Mouse (Mus musculus): ENCODE data around the gene Uqcrc2. TPM values are rescaled to one million over a fixed set of nuclear protein-coding genes. Genes with fewer than 3 reads are reported as not detected.

Gene Uqcrc2
- total and polyA plus RNA-seq, 3 experiments = 11.3 to 225 (median 213) TPM

GRCm38 (mm10) chr7:120682002-120682401, 47.0 kb downstream of the Uqcrc2 start:
- H3K27me3 ChIP-seq (ENCODE audit: insufficient read depth, low read length) = no peaks in the 10 kb centered on the region
- no peak overlapping the region; the same call in 1 of the 2 replicates for H3K4me3 ChIP-seq (ENCODE audit: low read depth, low read length)
- H3K36me3 ChIP-seq (replicated peaks) = peaks cover 8% of the 10 kb centered on the region
- H3K9me3 ChIP-seq (replicated peaks) = no peaks in the 10 kb centered on the region
- peaks cover 79% of the 10 kb centered on the region for H3K4me1 ChIP-seq (ENCODE audit: insufficient read depth, low read depth, low read length)
- DNase-seq (ENCODE audit: low spot score) (peak; percentile 28), ATAC-seq (ENCODE audit: extremely low read depth, insufficient number of reproducible peaks, low FRiP score, poor library complexity, severe bottlenecking) (peak; percentile 80)
- TF ChIP-seq GATA1 (IDR thresholded peaks at IDR 0.05; ENCODE audit: borderline replicate concordance, low read length) = no peak
- TF ChIP-seq CTCF (IDR thresholded peaks at IDR 0.05; ENCODE audit: low read depth, low read length) = no peak
- TF ChIP-seq POLR2AphosphoS5 (IDR thresholded peaks at IDR 0.05; ENCODE audit: insufficient replicate concordance, low read depth, low read length) = no peak
- TF ChIP-seq TAL1 (conservative IDR thresholded peaks at IDR 0.05; ENCODE audit: low read depth, low read length) = peak; percentile 85
- no peak for TF ChIP-seq GATA2 (IDR thresholded peaks at IDR 0.05; ENCODE audit: borderline replicate concordance, low read depth, low read length)

- Histone ChIP-seq H3K4me1 (ENCODE audit: insufficient read depth, low read depth, low read length) (peaks cover 67% of the 10 kb centered on the region), H3K36me3 (replicated peaks) (peaks cover 25% of the 10 kb centered on the region), H3K27me3 (ENCODE audit: insufficient read depth, low read length) (no peaks in the 10 kb centered on the region), H3K9me3 (replicated peaks) (no peaks in the 10 kb centered on the region), H3K4me3 (ENCODE audit: low read depth, low read length) (no peak overlapping the region)
- TF ChIP-seq POLR2AphosphoS5 (IDR thresholded peaks at IDR 0.05; ENCODE audit: insufficient replicate concordance, low read depth, low read length) (no peak), GATA1 (IDR thresholded peaks at IDR 0.05; ENCODE audit: borderline replicate concordance, low read length) (no peak), TAL1 (conservative IDR thresholded peaks at IDR 0.05; ENCODE audit: low read depth, low read length) (no peak), GATA2 (IDR thresholded peaks at IDR 0.05; ENCODE audit: borderline replicate concordance, low read depth, low read length) (no peak), CTCF (IDR thresholded peaks at IDR 0.05; ENCODE audit: low read depth, low read length) (no peak)
- ATAC-seq (ENCODE audit: extremely low read depth, insufficient number of reproducible peaks, low FRiP score, poor library complexity, severe bottlenecking) (no peak), DNase-seq (ENCODE audit: low spot score) (no peak)
These were observed 49.8 kb downstream of the Uqcrc2 start for GRCm38 (mm10) chr7:120684731-120685161.

DNA sequence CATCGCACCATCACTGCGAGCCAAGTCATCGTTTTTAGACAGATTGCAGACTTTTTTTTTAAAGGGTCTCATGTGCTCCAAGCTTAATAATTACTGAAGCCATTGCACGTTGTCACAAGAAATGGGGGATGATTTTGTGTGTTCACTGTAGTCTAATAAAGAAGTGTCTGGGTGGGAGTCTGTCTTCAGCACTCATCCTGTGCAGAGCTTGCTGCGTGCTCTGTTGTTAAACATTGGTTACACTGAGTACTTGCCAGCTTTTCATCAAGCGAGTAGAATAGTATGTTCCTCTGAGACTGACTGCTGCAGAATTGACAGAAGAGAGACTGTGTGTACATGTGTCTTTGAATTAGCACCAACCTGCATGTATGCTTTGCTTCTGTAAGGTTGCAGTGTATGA, 50.3 kb downstream of the Uqcrc2 start:
- no peaks in the 10 kb centered on the region for H3K9me3 ChIP-seq (replicated peaks)
- no peak for ATAC-seq (ENCODE audit: extremely low read depth, insufficient number of reproducible peaks, low FRiP score, poor library complexity, severe bottlenecking)
- H3K4me3 ChIP-seq (ENCODE audit: low read depth, low read length) = no peak overlapping the region
- DNase-seq (ENCODE audit: low spot score) = no peak
- peaks cover 65% of the 10 kb centered on the region for H3K4me1 ChIP-seq (ENCODE audit: insufficient read depth, low read depth, low read length)
- peaks cover 29% of the 10 kb centered on the region for H3K36me3 ChIP-seq (replicated peaks)
- TF ChIP-seq POLR2AphosphoS5 (IDR thresholded peaks at IDR 0.05; ENCODE audit: insufficient replicate concordance, low read depth, low read length) (no peak), GATA2 (IDR thresholded peaks at IDR 0.05; ENCODE audit: borderline replicate concordance, low read depth, low read length) (no peak), CTCF (IDR thresholded peaks at IDR 0.05; ENCODE audit: low read depth, low read length) (no peak), TAL1 (conservative IDR thresholded peaks at IDR 0.05; ENCODE audit: low read depth, low read length) (no peak), GATA1 (IDR thresholded peaks at IDR 0.05; ENCODE audit: borderline replicate concordance, low read length) (no peak)
- H3K27me3 ChIP-seq (ENCODE audit: insufficient read depth, low read length) = no peaks in the 10 kb centered on the region

DNA sequence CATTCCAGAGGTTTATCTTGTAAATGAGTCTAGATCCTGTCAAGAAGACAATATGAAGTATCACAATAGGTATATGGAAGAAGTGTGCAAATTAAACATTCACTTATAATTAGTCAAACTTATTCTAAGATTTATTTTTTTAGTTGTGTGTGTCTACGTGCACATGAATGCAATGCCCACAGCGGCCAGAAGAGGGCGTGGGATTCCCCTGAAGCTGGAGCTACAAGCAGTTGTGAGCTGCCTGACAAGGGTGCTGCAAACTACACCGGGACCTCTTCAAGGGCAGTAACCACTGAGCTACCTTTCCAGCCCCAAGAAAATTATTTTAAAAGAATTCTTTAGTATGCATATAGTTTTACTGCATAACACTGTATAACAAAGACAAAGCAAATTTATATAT, 55.7 kb downstream of the Uqcrc2 start:
- no peaks in the 10 kb centered on the region for H3K27me3 ChIP-seq (ENCODE audit: insufficient read depth, low read length)
- H3K4me1 ChIP-seq (ENCODE audit: insufficient read depth, low read depth, low read length) = peaks cover 53% of the 10 kb centered on the region
- DNase-seq (ENCODE audit: low spot score) = no peak
- no peaks in the 10 kb centered on the region for H3K9me3 ChIP-seq (replicated peaks)
- H3K36me3 ChIP-seq (replicated peaks) = peaks cover 53% of the 10 kb centered on the region
- TF ChIP-seq CTCF (IDR thresholded peaks at IDR 0.05; ENCODE audit: low read depth, low read length) = peak; percentile 20; the same call in 1 of the 2 replicates
- no peak for TF ChIP-seq GATA2 (IDR thresholded peaks at IDR 0.05; ENCODE audit: borderline replicate concordance, low read depth, low read length)
- ATAC-seq (ENCODE audit: extremely low read depth, insufficient number of reproducible peaks, low FRiP score, poor library complexity, severe bottlenecking) = no peak
- no peak overlapping the region for H3K4me3 ChIP-seq (ENCODE audit: low read depth, low read length)

DNA sequence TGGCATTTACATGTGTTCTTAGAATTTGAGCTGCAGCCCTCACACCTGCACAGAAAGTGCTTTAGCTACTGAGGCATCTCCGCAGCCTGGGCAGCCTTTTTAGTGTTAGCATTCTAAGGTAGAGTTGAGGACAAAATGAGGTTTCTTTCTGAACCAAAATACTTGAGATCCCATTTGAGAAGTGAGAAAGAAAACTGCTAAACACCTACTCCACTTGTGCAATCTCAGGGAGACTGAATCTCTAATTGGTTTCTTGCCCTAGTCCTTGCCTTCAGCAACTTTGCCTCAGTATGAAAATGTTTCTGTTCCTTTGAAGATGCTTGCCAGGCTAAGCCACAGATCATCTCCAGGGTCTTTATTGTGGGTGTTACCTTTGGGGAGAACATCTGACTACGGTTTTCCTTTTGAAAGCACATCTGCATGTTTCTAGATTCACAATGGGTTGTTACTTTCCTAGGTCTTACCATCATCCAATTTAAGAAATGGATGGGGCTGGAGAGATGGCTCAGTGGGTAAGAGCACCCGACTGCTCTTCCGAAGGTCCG, 58.9 kb downstream of the Uqcrc2 start:
- TF ChIP-seq CTCF (IDR thresholded peaks at IDR 0.05; ENCODE audit: low read depth, low read length) (no peak), GATA2 (IDR thresholded peaks at IDR 0.05; ENCODE audit: borderline replicate concordance, low read depth, low read length) (no peak), TAL1 (conservative IDR thresholded peaks at IDR 0.05; ENCODE audit: low read depth, low read length) (no peak), GATA1 (IDR thresholded peaks at IDR 0.05; ENCODE audit: borderline replicate concordance, low read length) (no peak), POLR2AphosphoS5 (IDR thresholded peaks at IDR 0.05; ENCODE audit: insufficient replicate concordance, low read depth, low read length) (no peak)

GRCm38 (mm10) chr7:120695196-120695595, 60.2 kb downstream of the Uqcrc2 start:
- H3K36me3 ChIP-seq (replicated peaks) = peaks cover 50% of the 10 kb centered on the region
- H3K4me3 ChIP-seq (ENCODE audit: low read depth, low read length) = no peak overlapping the region; the same call in 1 of the 2 replicates
- H3K9me3 ChIP-seq (replicated peaks) = no peaks in the 10 kb centered on the region
- ATAC-seq (ENCODE audit: extremely low read depth, insufficient number of reproducible peaks, low FRiP score, poor library complexity, severe bottlenecking) (peak; percentile 43; the same call in 1 of the 2 replicates), DNase-seq (ENCODE audit: low spot score) (no peak)
- no peak for TF ChIP-seq TAL1 (conservative IDR thresholded peaks at IDR 0.05; ENCODE audit: low read depth, low read length)
- TF ChIP-seq POLR2AphosphoS5 (IDR thresholded peaks at IDR 0.05; ENCODE audit: insufficient replicate concordance, low read depth, low read length) = no peak
- TF ChIP-seq CTCF (IDR thresholded peaks at IDR 0.05; ENCODE audit: low read depth, low read length) = no peak
- TF ChIP-seq GATA2 (IDR thresholded peaks at IDR 0.05; ENCODE audit: borderline replicate concordance, low read depth, low read length) = no peak
- TF ChIP-seq GATA1 (IDR thresholded peaks at IDR 0.05; ENCODE audit: borderline replicate concordance, low read length) = no peak
- peaks cover 62% of the 10 kb centered on the region for H3K4me1 ChIP-seq (ENCODE audit: insufficient read depth, low read depth, low read length)
- H3K27me3 ChIP-seq (ENCODE audit: insufficient read depth, low read length) = no peaks in the 10 kb centered on the region

More for the DNA sequence above, 58.9 kb downstream of the Uqcrc2 start:
- no peak overlapping the region for H3K4me3 ChIP-seq (ENCODE audit: low read depth, low read length)
- no peaks in the 10 kb centered on the region for H3K9me3 ChIP-seq (replicated peaks)
- no peak for ATAC-seq (ENCODE audit: extremely low read depth, insufficient number of reproducible peaks, low FRiP score, poor library complexity, severe bottlenecking)
- H3K4me1 ChIP-seq (ENCODE audit: insufficient read depth, low read depth, low read length) = peaks cover 56% of the 10 kb centered on the region
- no peaks in the 10 kb centered on the region for H3K27me3 ChIP-seq (ENCODE audit: insufficient read depth, low read length)
- H3K36me3 ChIP-seq (replicated peaks) = peaks cover 54% of the 10 kb centered on the region
- DNase-seq (ENCODE audit: low spot score) = no peak

Data from G1E (cell line).